Mouse (Mus musculus) intestine, embryonic 15.5 days (tissue): ENCODE data around the gene Atp5c1. TPM values are rescaled to one million over a fixed set of nuclear protein-coding genes. Genes with fewer than 3 reads are reported as not detected.

Experiments
- ATAC-seq: fragments of 200-750 bp; cut with Nextera tagmentation; 2 replicates; pipeline ENCODE4 v1.8.0; 2017; ENCODE audit warnings: moderate TSS enrichment, moderate library complexity
- H3K27ac ChIP-seq: fragments of 300-500 bp; sonication (generic); 2 replicates; pipeline ENCODE4 v1.5.1; 2015; ENCODE audit warnings: mild to moderate bottlenecking, inconsistent platforms
- H3K27me3 ChIP-seq: fragments of 300-500 bp; sonication (generic); replicated peaks from 2 replicates; pipeline ENCODE4 v1.6.1; 2015; ENCODE audit warnings: inconsistent platforms
- H3K36me3 ChIP-seq: fragments of 300-500 bp; sonication (generic); 2 replicates; pipeline ENCODE4 v1.6.1; 2015; ENCODE audit warnings: inconsistent platforms
- H3K4me1 ChIP-seq: fragments of 300-500 bp; sonication (generic); replicated peaks from 2 replicates; pipeline ENCODE4 v1.6.1; 2015; ENCODE audit warnings: inconsistent platforms
- H3K4me2 ChIP-seq: fragments of 300-500 bp; sonication (generic); replicated peaks from 2 replicates; pipeline ENCODE4 v1.6.1; 2015; ENCODE audit warnings: mild to moderate bottlenecking, inconsistent platforms
- H3K4me3 ChIP-seq: fragments of 300-500 bp; sonication (generic); replicated peaks from 2 replicates; pipeline ENCODE4 v1.5.1; 2015; ENCODE audit warnings: inconsistent platforms
- H3K9ac ChIP-seq: fragments of 300-500 bp; sonication (generic); 2 replicates; pipeline ENCODE4 v1.6.1; 2015; ENCODE audit warnings: inconsistent platforms
- H3K9me3 ChIP-seq: fragments of 300-500 bp; sonication (generic); 2 replicates; pipeline ENCODE4 v1.6.1; 2016; ENCODE audit warnings: inconsistent platforms
- WGBS: fragments of 180-500 bp; shearing (Covaris S2); methylation state at CpG from one replicate; pipeline ENCODE4 v1.1.7; 2015; 5-methylcytosine and 5-hydroxymethylcytosine counted together
- polyA plus RNA-seq: library from polyadenylated mRNA; unstranded; fragments of >200 nt; fragmentation: Nextera tagmentation; extraction: Ambion mirVana; gene quantifications from 2 replicates; pipeline ENCODE4 v1.2.1, GENCODE M21; 2015

Gene Atp5c1
- 836 and 873 TPM in 2 replicates for polyA plus RNA-seq

DNA sequence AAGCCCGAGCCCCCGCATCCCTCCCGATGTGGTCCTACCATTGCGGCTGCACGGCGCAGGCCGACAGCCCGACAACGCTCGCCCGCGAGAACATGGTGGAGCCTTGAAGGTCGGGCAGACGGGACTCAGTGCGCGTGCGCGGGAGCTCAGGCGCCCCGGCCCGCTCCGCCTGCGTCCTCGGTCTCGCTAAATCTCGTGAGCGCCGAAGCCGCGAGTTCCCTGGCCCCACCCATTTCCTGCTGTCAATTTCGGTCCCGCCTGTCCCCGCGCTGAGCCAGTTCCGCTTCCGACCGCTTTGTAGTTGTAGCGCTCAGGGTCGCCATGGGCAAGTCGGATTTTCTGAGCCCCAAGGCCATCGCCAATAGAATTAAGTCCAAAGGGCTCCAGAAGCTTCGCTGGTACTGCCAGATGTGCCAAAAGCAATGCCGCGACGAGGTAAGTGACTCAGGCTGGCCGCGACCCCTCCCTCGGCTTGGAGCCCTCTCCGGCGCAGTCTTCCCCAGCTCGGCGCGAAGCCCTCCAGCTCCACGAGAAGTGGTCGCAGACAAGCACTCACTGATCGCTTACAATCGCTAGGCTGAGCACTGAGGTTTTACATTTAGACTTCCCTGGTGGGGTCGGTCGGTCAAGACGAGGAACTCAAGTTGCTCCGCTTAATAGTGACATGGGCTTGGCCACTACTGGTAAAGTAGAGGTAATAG lies at the start of gene Atp5c1, which contains the start of gene Kin:
Atp5c1 (minus strand) TSS at position 201 of the 701 bp plus-strand sequence.
Kin (plus strand) TSS at position 284 of the 701 bp plus-strand sequence.
- Histone ChIP-seq H3K4me3 (peak within 1 kb of the TSS; percentile 78), H3K27ac (peak within 1 kb of the TSS; percentile 90), H3K4me2 (peak within 1 kb of the TSS; percentile 65), H3K36me3 (peaks cover 4% of the 10 kb centered on the region; the same call in 1 of the 2 replicates), H3K9ac (peak within 1 kb of the TSS; percentile 97), H3K9me3 (no peaks in the 10 kb centered on the region), H3K4me1 (peaks cover 30% of the 10 kb centered on the region), H3K27me3 (no peaks in the 10 kb centered on the region)
- peak; percentile 98 for ATAC-seq
- under 1% methylated on average over 60 of the region's 61 CpGs for WGBS

DNA sequence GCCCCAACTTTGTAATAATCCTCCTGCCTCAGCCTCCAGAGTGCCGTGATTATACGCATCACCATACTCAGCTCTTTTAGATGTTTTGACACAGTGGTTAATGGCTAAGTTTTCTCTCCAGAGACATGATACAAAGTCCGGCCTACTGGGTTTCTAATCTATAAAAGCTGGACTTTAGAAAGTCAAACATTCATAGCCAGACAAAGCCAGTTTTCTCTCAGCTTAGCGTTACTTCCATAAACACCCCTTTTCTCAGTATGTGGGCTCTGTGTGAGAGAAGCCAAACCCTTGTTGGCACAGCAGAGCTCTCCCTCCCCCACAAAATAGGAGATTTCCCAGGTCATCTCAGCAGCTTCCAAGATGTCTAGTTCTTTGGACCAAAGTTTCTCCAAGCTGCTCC lies 48.3 kb upstream of the Atp5c1 start:
- no peaks in the 10 kb centered on the region for H3K4me1 ChIP-seq
- no peak overlapping the region for H3K4me2 ChIP-seq
- no peak overlapping the region for H3K4me3 ChIP-seq
- H3K36me3 ChIP-seq, result no peaks in the 10 kb centered on the region
- WGBS, result 78% methylated on average over 4 of the region's 4 CpGs
- H3K27me3 ChIP-seq, result no peaks in the 10 kb centered on the region
- no peak overlapping the region for H3K27ac ChIP-seq
- ATAC-seq, result no peak
- H3K9ac ChIP-seq, result no peak overlapping the region
- H3K9me3 ChIP-seq, result no peaks in the 10 kb centered on the region

DNA sequence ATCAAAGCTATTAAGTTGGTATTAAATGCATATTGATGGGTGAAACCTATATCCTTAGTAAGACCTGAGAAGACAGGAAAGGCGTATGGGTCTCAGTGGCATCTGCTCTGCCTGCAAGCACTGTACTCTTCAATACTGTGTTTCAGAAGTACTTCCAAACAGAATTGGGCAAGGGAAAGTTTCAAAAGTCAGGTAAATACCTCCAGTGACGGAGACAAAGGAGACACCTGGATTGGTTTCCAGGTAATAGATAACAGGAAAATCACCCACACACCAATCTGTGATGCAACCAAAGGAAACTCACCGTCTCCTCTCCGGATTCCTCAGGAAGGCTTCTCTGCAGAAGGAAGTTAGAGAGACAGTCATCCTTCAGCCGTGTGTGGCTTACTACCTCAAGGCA lies 47.2 kb upstream of the Atp5c1 start:
- Histone ChIP-seq H3K4me1 (no peaks in the 10 kb centered on the region), H3K4me3 (no peak overlapping the region), H3K27me3 (no peaks in the 10 kb centered on the region), H3K4me2 (no peak overlapping the region), H3K27ac (no peak overlapping the region), H3K9me3 (no peaks in the 10 kb centered on the region), H3K9ac (no peak overlapping the region), H3K36me3 (no peaks in the 10 kb centered on the region)
- ATAC-seq, result no peak
- 86% methylated on average over 5 of the region's 5 CpGs for WGBS

- Histone ChIP-seq H3K27me3 (no peaks in the 10 kb centered on the region), H3K27ac (no peak overlapping the region), H3K9me3 (no peaks in the 10 kb centered on the region), H3K4me3 (no peak overlapping the region), H3K36me3 (no peaks in the 10 kb centered on the region), H3K4me1 (no peaks in the 10 kb centered on the region), H3K4me2 (no peak overlapping the region), H3K9ac (no peak overlapping the region)
- no peak for ATAC-seq
- WGBS, result 90% methylated on average over 4 of the region's 4 CpGs
Measured at GRCm38 (mm10) chr2:10126122-10126521, 45.8 kb upstream of the Atp5c1 start.

DNA sequence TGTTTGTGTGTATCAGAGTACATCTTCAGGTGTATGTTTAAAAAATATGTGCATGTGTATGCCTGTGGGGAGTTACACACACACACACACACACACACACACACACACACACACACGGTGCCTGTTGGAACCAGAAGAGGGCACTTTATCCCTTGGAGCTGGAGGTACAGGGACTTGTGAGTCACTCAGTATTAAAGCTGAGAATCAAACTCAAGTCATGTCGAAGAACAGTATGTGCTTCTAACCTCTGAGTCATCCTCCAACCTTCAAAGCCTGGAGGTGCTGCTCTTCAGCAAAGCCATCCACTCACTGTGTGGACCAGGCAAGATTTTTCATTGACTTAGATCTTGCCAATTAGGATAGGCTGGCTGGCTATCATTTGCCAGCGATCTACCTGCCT lies 41.5 kb upstream of the Atp5c1 start:
- Histone ChIP-seq H3K9me3 (no peaks in the 10 kb centered on the region), H3K36me3 (no peaks in the 10 kb centered on the region), H3K4me3 (no peak overlapping the region), H3K4me1 (no peaks in the 10 kb centered on the region), H3K27me3 (no peaks in the 10 kb centered on the region), H3K9ac (no peak overlapping the region), H3K4me2 (no peak overlapping the region), H3K27ac (no peak overlapping the region)
- 62% methylated on average over 3 of the region's 3 CpGs for WGBS
- no peak for ATAC-seq

GRCm38 (mm10) chr2:10119276-10119675 lies 39.0 kb upstream of the Atp5c1 start:
- no peak for ATAC-seq
- no peaks in the 10 kb centered on the region for H3K27me3 ChIP-seq
- H3K4me3 ChIP-seq, result no peak overlapping the region
- no peaks in the 10 kb centered on the region for H3K36me3 ChIP-seq
- WGBS, result 81% methylated on average over 8 of the region's 8 CpGs
- no peak overlapping the region for H3K27ac ChIP-seq
- H3K9ac ChIP-seq, result no peak overlapping the region
- no peak overlapping the region for H3K4me2 ChIP-seq
- no peaks in the 10 kb centered on the region for H3K4me1 ChIP-seq
- H3K9me3 ChIP-seq, result no peaks in the 10 kb centered on the region

DNA sequence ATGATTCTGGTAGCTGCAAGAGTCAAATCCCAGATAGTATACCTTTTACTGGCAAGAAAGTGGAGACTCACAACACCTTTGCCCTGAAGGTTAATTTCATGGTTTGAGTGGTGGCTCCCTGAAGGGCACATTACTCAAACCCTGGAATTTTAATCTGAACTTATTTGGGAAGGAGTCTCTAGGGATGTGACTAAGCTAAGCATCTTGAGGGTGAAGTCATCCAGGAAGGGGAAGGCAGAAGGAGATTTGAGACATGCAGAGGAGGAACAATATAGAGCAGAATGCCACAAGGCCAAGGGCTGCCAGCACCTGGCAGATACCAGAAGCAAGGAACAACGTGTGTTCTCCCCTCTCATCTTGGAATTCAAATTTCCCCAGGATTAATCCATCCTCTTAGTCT lies 38.4 kb upstream of the Atp5c1 start:
- WGBS, result 63% methylated on average over 1 of the region's 1 CpGs
- Histone ChIP-seq H3K27me3 (no peaks in the 10 kb centered on the region), H3K4me1 (no peaks in the 10 kb centered on the region), H3K27ac (no peak overlapping the region), H3K36me3 (no peaks in the 10 kb centered on the region), H3K9ac (no peak overlapping the region), H3K4me2 (no peak overlapping the region), H3K9me3 (no peaks in the 10 kb centered on the region), H3K4me3 (no peak overlapping the region)
- no peak for ATAC-seq

- Histone ChIP-seq H3K36me3 (no peaks in the 10 kb centered on the region), H3K27ac (no peak overlapping the region), H3K4me2 (no peak overlapping the region), H3K9ac (no peak overlapping the region), H3K4me1 (no peaks in the 10 kb centered on the region), H3K4me3 (no peak overlapping the region), H3K9me3 (no peaks in the 10 kb centered on the region), H3K27me3 (no peaks in the 10 kb centered on the region)
- no peak for ATAC-seq
- WGBS, result 71% methylated on average over 6 of the region's 6 CpGs
Measured at GRCm38 (mm10) chr2:10108535-10109189, 28.4 kb upstream of the Atp5c1 start.

DNA sequence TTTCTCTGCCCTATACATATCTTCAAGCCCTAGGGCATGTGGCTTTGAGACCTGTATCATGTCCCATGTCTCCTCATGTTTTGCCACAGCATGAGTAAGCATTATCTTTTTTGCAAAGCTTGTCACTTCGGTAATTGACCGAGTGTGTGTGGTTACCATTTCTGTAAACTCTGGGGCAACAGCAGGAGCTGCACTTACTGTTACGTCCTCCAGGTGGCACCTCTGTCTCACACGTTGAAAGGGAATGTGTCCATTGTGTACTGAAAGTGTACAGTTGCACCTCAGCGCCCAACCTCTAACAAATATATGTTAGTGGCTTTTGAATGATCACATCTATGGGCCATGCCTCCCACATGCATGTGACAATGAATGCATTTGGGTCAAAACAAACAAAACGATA lies 20.9 kb upstream of the Atp5c1 start:
- peak; percentile 35; the same call in 1 of the 2 replicates for ATAC-seq
- Histone ChIP-seq H3K4me1 (no peaks in the 10 kb centered on the region), H3K9me3 (no peaks in the 10 kb centered on the region), H3K36me3 (no peaks in the 10 kb centered on the region), H3K27ac (no peak overlapping the region), H3K4me3 (no peak overlapping the region), H3K4me2 (no peak overlapping the region), H3K9ac (no peak overlapping the region), H3K27me3 (no peaks in the 10 kb centered on the region)
- WGBS, result 45% methylated on average over 6 of the region's 6 CpGs

- WGBS, result 49% methylated on average over 2 of the region's 2 CpGs
- no peaks in the 10 kb centered on the region for H3K9me3 ChIP-seq
- no peak overlapping the region for H3K4me2 ChIP-seq
- no peaks in the 10 kb centered on the region for H3K4me1 ChIP-seq
- no peak overlapping the region for H3K4me3 ChIP-seq
- H3K36me3 ChIP-seq, result no peaks in the 10 kb centered on the region
- H3K27ac ChIP-seq, result no peak overlapping the region
- no peaks in the 10 kb centered on the region for H3K27me3 ChIP-seq
- H3K9ac ChIP-seq, result no peak overlapping the region
- ATAC-seq, result peak; percentile 61
Measured at GRCm38 (mm10) chr2:10100471-10100870, 20.2 kb upstream of the Atp5c1 start.

DNA sequence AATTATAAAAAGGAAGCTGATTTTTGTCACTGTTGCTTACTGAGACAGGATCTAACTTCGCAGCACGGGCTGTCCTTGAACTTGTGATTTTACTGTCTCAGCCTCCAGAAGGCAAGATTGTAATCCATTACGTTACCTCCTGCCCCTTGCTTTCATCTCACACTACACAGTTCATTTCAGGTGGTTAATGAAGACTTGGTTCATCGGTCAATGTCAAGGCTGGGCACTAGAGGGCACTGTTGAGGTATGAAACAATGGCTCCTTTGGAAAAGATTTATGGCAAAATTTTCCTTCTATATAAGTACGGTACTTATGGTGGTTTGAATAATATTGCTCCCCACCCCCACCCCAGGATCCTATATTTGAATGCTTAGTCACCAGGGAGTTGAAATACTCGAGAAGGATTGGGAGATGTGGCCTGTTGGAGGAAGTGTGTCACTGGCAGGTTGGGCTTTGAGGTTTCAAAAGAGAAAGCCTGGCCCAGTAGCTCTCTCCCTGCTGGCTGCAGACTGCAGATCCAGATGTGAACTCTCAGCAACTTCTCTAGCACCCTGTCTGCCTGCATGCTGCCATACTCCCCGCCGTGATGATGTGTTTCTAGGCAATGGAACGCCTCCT lies 18.4 kb upstream of the Atp5c1 start:
- Histone ChIP-seq H3K27me3 (no peaks in the 10 kb centered on the region), H3K4me2 (no peak overlapping the region), H3K27ac (no peak overlapping the region), H3K9ac (no peak overlapping the region), H3K36me3 (no peaks in the 10 kb centered on the region), H3K4me1 (no peaks in the 10 kb centered on the region), H3K9me3 (no peaks in the 10 kb centered on the region), H3K4me3 (no peak overlapping the region)
- no peak for ATAC-seq
- WGBS, result 37% methylated on average over 9 of the region's 9 CpGs

DNA sequence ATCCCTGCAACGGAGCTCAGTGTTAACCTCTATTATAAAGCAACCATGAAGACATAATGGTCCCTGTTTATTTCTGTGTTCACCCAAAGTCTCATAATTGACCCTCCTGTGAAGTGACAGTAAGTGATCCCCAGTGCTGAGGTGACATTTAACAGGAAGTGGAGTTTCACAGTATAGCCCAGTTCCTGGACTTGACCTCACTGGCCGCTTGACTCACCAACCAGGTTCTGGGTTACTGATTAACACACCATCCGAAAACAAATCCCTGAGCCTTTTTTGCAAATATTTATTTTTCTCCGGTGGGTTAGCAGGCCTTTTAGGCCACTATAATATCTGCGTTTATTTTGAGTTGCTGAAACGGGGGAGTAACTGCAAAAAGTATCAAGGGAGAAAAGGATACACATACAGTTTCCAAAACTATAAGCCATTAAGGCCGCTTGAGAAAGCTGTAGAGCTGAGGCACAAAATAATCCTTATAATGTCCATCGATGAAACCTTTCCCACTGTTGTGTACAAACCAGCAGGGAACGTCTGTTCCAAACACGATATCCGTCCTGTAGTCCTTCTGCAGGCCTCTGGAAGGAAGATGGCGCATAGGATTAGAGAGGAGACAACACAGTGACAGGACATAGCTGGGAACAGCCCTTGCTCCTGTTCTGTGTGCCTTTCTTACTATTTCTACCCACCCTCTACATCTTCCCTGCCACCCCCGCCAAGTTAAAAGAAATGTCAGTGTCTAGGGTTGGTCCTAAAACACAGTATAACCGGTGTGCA lies 14.2 kb upstream of the Atp5c1 start:
- no peak overlapping the region for H3K4me3 ChIP-seq
- H3K9me3 ChIP-seq, result no peaks in the 10 kb centered on the region
- peak; percentile 79 for ATAC-seq
- WGBS, result 66% methylated on average over 14 of the region's 14 CpGs
- no peak overlapping the region for H3K27ac ChIP-seq
- peaks cover 15% of the 10 kb centered on the region for H3K36me3 ChIP-seq
- H3K9ac ChIP-seq, result no peak overlapping the region
- H3K4me2 ChIP-seq, result no peak overlapping the region
- H3K27me3 ChIP-seq, result no peaks in the 10 kb centered on the region
- H3K4me1 ChIP-seq, result no peaks in the 10 kb centered on the region
